Mouse (Mus musculus) urinary bladder, adult 18-20 months (tissue): ENCODE data around the gene Fkbp10.

Source experiments
- DNase-seq, 2 experiments: peaks; one replicate each; pipeline ENCODE4 v3.0.0; 2022; ENCODE audit warnings: low spot score in 2 of 2, mixed read lengths in 2 of 2

The Fkbp10 gene

GRCm38 (mm10) chr11:100411736-100412135 lies 3.8 kb upstream of the Fkbp10 start:
- peak in 1 of 2 experiments; percentile 43 for DNase-seq

- no peak for DNase-seq
Observed at GRCm38 (mm10) chr11:100413541-100413940, 2.0 kb upstream of the Fkbp10 start.

- peak; percentile 75 to 84 for DNase-seq
Observed at GRCm38 (mm10) chr11:100414021-100414913, 1.2 kb upstream of the Fkbp10 start, which contains the start of gene P3h4. TSS of gene P3h4 (minus strand) at chr11:100414836.

GRCm38 (mm10) chr11:100421537-100421936 lies 6.0 kb downstream of the Fkbp10 start:
- no peak for DNase-seq

- DNase-seq, result no peak
Observed at GRCm38 (mm10) chr11:100423836-100424235, 8.3 kb downstream of the Fkbp10 start.

- peak; percentile 56 to 66 for DNase-seq
Observed at GRCm38 (mm10) chr11:100425851-100426250, 10.4 kb downstream of the Fkbp10 start.

- no peak for DNase-seq
Observed at GRCm38 (mm10) chr11:100426820-100427219, 11.3 kb downstream of the Fkbp10 start.

GRCm38 (mm10) chr11:100428612-100429199 lies 13.2 kb downstream of the Fkbp10 start:
- no peak for DNase-seq

- DNase-seq, result no peak
Observed at GRCm38 (mm10) chr11:100430052-100430451, 14.6 kb downstream of the Fkbp10 start.

GRCm38 (mm10) chr11:100432002-100432401 lies 16.5 kb downstream of the Fkbp10 start:
- DNase-seq, result no peak

- DNase-seq, result no peak
Observed at GRCm38 (mm10) chr11:100435678-100436246, 20.3 kb downstream of the Fkbp10 start.

GRCm38 (mm10) chr11:100437901-100438300 lies 22.4 kb downstream of the Fkbp10 start:
- DNase-seq, result no peak

GRCm38 (mm10) chr11:100440691-100441522 lies 25.4 kb downstream of the Fkbp10 start:
- DNase-seq, result peak; percentile 77 to 80

- no peak for DNase-seq
Observed at GRCm38 (mm10) chr11:100441797-100442196, 26.3 kb downstream of the Fkbp10 start, which contains the start of the genes Nt5c3b and Klhl10. TSS of gene Nt5c3b (minus strand) at chr11:100441808. TSS of gene Klhl10 (plus strand) at chr11:100441917.

GRCm38 (mm10) chr11:100442625-100443024 lies 27.1 kb downstream of the Fkbp10 start:
- no peak for DNase-seq

- no peak for DNase-seq
Observed at GRCm38 (mm10) chr11:100457247-100457646, 41.8 kb downstream of the Fkbp10 start.

GRCm38 (mm10) chr11:100457711-100458110 lies 42.2 kb downstream of the Fkbp10 start:
- no peak for DNase-seq

- DNase-seq, result no peak
Observed at GRCm38 (mm10) chr11:100462699-100463098, 47.2 kb downstream of the Fkbp10 start.

- DNase-seq, result no peak
Observed at GRCm38 (mm10) chr11:100465229-100465792, 49.8 kb downstream of the Fkbp10 start.

- no peak for DNase-seq
Observed at GRCm38 (mm10) chr11:100465833-100466232, 50.3 kb downstream of the Fkbp10 start.
